Mouse (Mus musculus): ENCODE data around the gene Nubp2. TPM values are rescaled to one million over a fixed set of nuclear protein-coding genes. Genes with fewer than 3 reads are reported as not detected.

Nubp2 gene
- polyA plus RNA-seq, 1 experiment from 2014 or later, result 73.8 TPM

GRCm38 (mm10) chr17:24890151-24891092, 4.3 kb upstream of the Nubp2 start:
- Histone ChIP-seq H3K36me3 (ENCODE audit: control insufficient read depth, insufficient read depth, low read length) (peaks cover 15% of the 10 kb centered on the region), H3K9ac (ENCODE audit: low read length) (no peak overlapping the region)
- no peak for ATAC-seq (ENCODE audit: low FRiP score)

GRCm38 (mm10) chr17:24888862-24889261, 2.7 kb upstream of the Nubp2 start:
- peaks cover 15% of the 10 kb centered on the region for H3K36me3 ChIP-seq (ENCODE audit: control insufficient read depth, insufficient read depth, low read length)

More at GRCm38 (mm10) chr17:24890151-24891092, 4.3 kb upstream of the Nubp2 start:
- no peaks in the 10 kb centered on the region for H3K27me3 ChIP-seq (ENCODE audit: control insufficient read depth, insufficient read depth, low read length)
- H3K9me3 ChIP-seq (ENCODE audit: control insufficient read depth, low read length), result no peaks in the 10 kb centered on the region
- 88% methylated on average over 19 of the region's 19 CpGs for WGBS
- H3K4me3 ChIP-seq (ENCODE audit: low read depth, low read length), result no peak overlapping the region
- peaks cover 21% of the 10 kb centered on the region for H3K4me1 ChIP-seq (ENCODE audit: control insufficient read depth, insufficient read depth, low read length)
- no peak overlapping the region for H3K27ac ChIP-seq (ENCODE audit: low read depth, low read length)
- peak; percentile 66 for DNase-seq (ENCODE audit: low spot score, missing footprints)
- H3K4me2 ChIP-seq, result no peak overlapping the region

GRCm38 (mm10) chr17:24887291-24888080, 1.3 kb upstream of the Nubp2 start:
- ATAC-seq (ENCODE audit: low FRiP score) (no peak), DNase-seq (ENCODE audit: low spot score, missing footprints) (no peak)
- Histone ChIP-seq H3K4me3 (ENCODE audit: low read depth, low read length) (peak overlapping the region; percentile 72), H3K4me2 (peak overlapping the region; percentile 59), H3K4me1 (ENCODE audit: control insufficient read depth, insufficient read depth, low read length) (peaks cover 17% of the 10 kb centered on the region), H3K27me3 (ENCODE audit: control insufficient read depth, insufficient read depth, low read length) (no peaks in the 10 kb centered on the region), H3K9me3 (ENCODE audit: control insufficient read depth, low read length) (no peaks in the 10 kb centered on the region), H3K9ac (ENCODE audit: low read length) (peak overlapping the region; percentile 80), H3K27ac (ENCODE audit: low read depth, low read length) (no peak overlapping the region), H3K36me3 (ENCODE audit: control insufficient read depth, insufficient read depth, low read length) (peaks cover 15% of the 10 kb centered on the region)
- 65% methylated on average over 18 of the region's 18 CpGs for WGBS

More at GRCm38 (mm10) chr17:24888862-24889261, 2.7 kb upstream of the Nubp2 start:
- no peak overlapping the region for H3K9ac ChIP-seq (ENCODE audit: low read length)
- DNase-seq (ENCODE audit: low spot score, missing footprints) (no peak), ATAC-seq (ENCODE audit: low FRiP score) (no peak)
- H3K4me2 ChIP-seq, result no peak overlapping the region
- H3K4me1 ChIP-seq (ENCODE audit: control insufficient read depth, insufficient read depth, low read length), result peaks cover 19% of the 10 kb centered on the region
- H3K9me3 ChIP-seq (ENCODE audit: control insufficient read depth, low read length), result no peaks in the 10 kb centered on the region
- H3K27me3 ChIP-seq (ENCODE audit: control insufficient read depth, insufficient read depth, low read length), result no peaks in the 10 kb centered on the region
- 87% methylated on average over 3 of the region's 3 CpGs for WGBS
- no peak overlapping the region for H3K27ac ChIP-seq (ENCODE audit: low read depth, low read length)
- H3K4me3 ChIP-seq (ENCODE audit: low read depth, low read length), result no peak overlapping the region

- DNase-seq (ENCODE audit: low spot score, missing footprints), result peak; percentile 90
- peak overlapping the region; percentile 80 for H3K9ac ChIP-seq (ENCODE audit: low read length)
- H3K27me3 ChIP-seq (ENCODE audit: control insufficient read depth, insufficient read depth, low read length), result no peaks in the 10 kb centered on the region
- no peak overlapping the region for H3K27ac ChIP-seq (ENCODE audit: low read depth, low read length)
- no peak; the same call in 1 of the 2 replicates for ATAC-seq (ENCODE audit: low FRiP score)
- peak overlapping the region; percentile 59 for H3K4me2 ChIP-seq
- peaks cover 17% of the 10 kb centered on the region for H3K4me1 ChIP-seq (ENCODE audit: control insufficient read depth, insufficient read depth, low read length)
- no peaks in the 10 kb centered on the region for H3K9me3 ChIP-seq (ENCODE audit: control insufficient read depth, low read length)
- H3K36me3 ChIP-seq (ENCODE audit: control insufficient read depth, insufficient read depth, low read length), result peaks cover 12% of the 10 kb centered on the region
- whole genome bisulfite sequencing, result 2% methylated on average over 18 of the region's 18 CpGs
- H3K4me3 ChIP-seq (ENCODE audit: low read depth, low read length), result peak overlapping the region; percentile 72
These were observed 753 bp upstream of the Nubp2 start for GRCm38 (mm10) chr17:24886932-24887271.

DNA sequence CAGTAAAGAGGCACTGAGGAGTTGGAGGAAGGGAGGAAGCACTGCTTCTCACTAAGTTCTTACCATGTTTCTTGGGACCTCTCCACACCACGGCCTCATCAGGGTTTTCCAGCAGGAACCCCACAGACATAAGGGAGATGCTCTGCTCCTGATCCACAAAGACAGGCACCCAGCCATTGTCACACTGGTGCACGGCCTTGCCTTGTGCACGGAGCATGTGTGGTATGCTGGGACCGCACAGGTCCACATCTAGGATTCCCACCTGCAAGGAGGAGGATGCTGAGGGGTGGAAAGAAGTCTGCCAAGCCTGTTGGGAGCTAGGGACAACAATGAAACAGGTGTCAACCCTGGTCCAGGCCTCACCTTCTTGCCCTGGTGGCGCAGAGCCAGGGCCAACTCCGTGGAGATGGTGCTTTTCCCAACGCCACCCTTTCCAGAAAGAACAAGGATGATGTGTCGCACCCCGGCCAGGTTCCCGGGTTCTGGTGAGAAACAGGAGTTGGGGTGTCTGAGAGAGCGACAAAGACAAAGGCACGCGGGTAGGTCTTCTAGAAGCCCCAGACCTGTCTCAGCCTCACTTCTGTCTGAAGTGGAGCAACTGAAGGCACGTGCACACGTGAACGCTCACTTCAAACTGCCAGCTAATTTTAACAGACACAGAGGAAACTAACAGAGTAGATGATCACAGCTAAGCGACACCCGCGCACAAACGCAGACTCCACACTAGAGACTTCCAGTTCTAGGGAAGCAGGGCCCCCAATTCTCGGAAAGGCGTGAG, 604 bp downstream of the Nubp2 start:
- Histone ChIP-seq H3K36me3 (ENCODE audit: control insufficient read depth, insufficient read depth, low read length) (peaks cover 4% of the 10 kb centered on the region), H3K4me3 (ENCODE audit: low read depth, low read length) (peak overlapping the region; percentile 65), H3K27ac (ENCODE audit: low read depth, low read length) (no peak overlapping the region), H3K4me2 (peak overlapping the region; percentile 75), H3K9me3 (ENCODE audit: control insufficient read depth, low read length) (no peaks in the 10 kb centered on the region), H3K4me1 (ENCODE audit: control insufficient read depth, insufficient read depth, low read length) (peaks cover 17% of the 10 kb centered on the region), H3K9ac (ENCODE audit: low read length) (peak overlapping the region; percentile 62), H3K27me3 (ENCODE audit: control insufficient read depth, insufficient read depth, low read length) (no peaks in the 10 kb centered on the region)
- ATAC-seq (ENCODE audit: low FRiP score), result no peak
- 27% methylated on average over 22 of the region's 22 CpGs for WGBS
- no peak for DNase-seq (ENCODE audit: low spot score, missing footprints)

GRCm38 (mm10) chr17:24884391-24884790, 1.8 kb downstream of the Nubp2 start:
- Histone ChIP-seq H3K36me3 (ENCODE audit: control insufficient read depth, insufficient read depth, low read length) (no peaks in the 10 kb centered on the region), H3K9me3 (ENCODE audit: control insufficient read depth, low read length) (no peaks in the 10 kb centered on the region), H3K4me3 (ENCODE audit: low read depth, low read length) (no peak overlapping the region), H3K27ac (ENCODE audit: low read depth, low read length) (no peak overlapping the region), H3K4me2 (no peak overlapping the region), H3K4me1 (ENCODE audit: control insufficient read depth, insufficient read depth, low read length) (peaks cover 17% of the 10 kb centered on the region), H3K27me3 (ENCODE audit: control insufficient read depth, insufficient read depth, low read length) (no peaks in the 10 kb centered on the region), H3K9ac (ENCODE audit: low read length) (no peak overlapping the region)
- DNase-seq (ENCODE audit: low spot score, missing footprints) (no peak), ATAC-seq (ENCODE audit: low FRiP score) (no peak)
- WGBS, result 90% methylated on average over 6 of the region's 6 CpGs

DNA sequence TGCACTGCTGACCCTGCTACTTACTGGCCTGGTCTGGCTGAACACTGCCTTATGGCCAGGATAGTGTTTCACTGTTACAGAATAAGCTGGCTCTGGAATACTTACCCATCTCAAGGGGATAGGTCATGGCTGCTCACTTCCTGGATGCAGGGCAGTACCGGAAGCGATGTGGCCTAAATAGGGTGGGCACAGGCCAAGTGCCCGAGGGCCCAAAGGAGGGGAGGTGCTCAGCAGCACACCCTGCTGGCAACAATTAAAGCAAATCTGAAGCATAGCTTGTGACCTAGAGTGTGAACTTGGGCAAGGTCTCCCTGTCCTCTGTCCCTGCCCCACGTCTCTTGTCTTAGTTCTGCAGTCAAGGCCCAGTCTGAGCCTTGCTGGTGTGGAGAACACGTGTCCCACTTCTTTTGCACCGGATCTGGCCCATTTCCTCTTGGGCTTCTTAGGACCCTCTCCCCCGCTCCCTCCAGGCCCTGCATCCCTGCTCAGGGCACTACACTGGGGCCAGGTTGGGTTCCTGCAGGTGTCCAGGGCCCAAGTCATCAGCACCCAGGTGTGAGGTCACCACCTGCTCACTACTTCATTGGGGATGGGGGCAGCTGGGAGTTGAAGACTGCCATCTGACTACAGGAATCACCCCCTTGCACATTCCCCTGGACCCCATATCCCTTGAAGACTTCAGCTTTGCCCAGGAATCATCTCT, 4.3 kb downstream of the Nubp2 start:
- H3K27me3 ChIP-seq (ENCODE audit: control insufficient read depth, insufficient read depth, low read length), result no peaks in the 10 kb centered on the region
- no peaks in the 10 kb centered on the region for H3K36me3 ChIP-seq (ENCODE audit: control insufficient read depth, insufficient read depth, low read length)
- H3K4me2 ChIP-seq, result no peak overlapping the region
- no peak overlapping the region for H3K27ac ChIP-seq (ENCODE audit: low read depth, low read length)
- no peak overlapping the region for H3K4me3 ChIP-seq (ENCODE audit: low read depth, low read length)
- H3K9ac ChIP-seq (ENCODE audit: low read length), result no peak overlapping the region
- H3K9me3 ChIP-seq (ENCODE audit: control insufficient read depth, low read length), result no peaks in the 10 kb centered on the region
- ATAC-seq (ENCODE audit: low FRiP score), result no peak
- peaks cover 8% of the 10 kb centered on the region for H3K4me1 ChIP-seq (ENCODE audit: control insufficient read depth, insufficient read depth, low read length)
- DNase-seq (ENCODE audit: low spot score, missing footprints), result peak; percentile 86
- 48% methylated on average over 7 of the region's 7 CpGs for WGBS

DNA sequence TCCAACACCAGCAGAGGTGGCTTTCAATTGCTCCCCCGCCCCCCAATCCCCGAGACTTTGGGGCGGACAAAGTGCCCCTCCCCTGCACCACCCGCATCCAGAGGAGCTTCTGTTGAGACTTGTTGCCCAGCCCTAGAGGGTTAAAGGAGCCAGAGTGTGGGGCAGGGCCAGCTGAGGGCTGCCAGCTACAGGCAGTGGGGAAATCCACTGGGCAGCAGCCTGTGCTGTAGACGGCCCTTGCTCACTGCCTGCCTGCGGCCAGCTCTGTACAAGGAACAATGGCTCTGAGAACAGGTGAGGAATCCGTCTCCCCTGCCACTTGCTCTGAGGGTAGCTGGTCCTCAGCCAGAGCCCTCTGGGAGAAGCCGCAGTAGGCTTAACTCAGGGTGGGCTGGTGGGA, 7.6 kb downstream of the Nubp2 start:
- Histone ChIP-seq H3K9me3 (ENCODE audit: control insufficient read depth, low read length) (no peaks in the 10 kb centered on the region), H3K27me3 (ENCODE audit: control insufficient read depth, insufficient read depth, low read length) (no peaks in the 10 kb centered on the region), H3K4me2 (no peak overlapping the region), H3K36me3 (ENCODE audit: control insufficient read depth, insufficient read depth, low read length) (no peaks in the 10 kb centered on the region), H3K4me1 (ENCODE audit: control insufficient read depth, insufficient read depth, low read length) (no peaks in the 10 kb centered on the region), H3K4me3 (ENCODE audit: low read depth, low read length) (no peak overlapping the region), H3K9ac (ENCODE audit: low read length) (no peak overlapping the region), H3K27ac (ENCODE audit: low read depth, low read length) (no peak overlapping the region)
- ATAC-seq (ENCODE audit: low FRiP score) (no peak), DNase-seq (ENCODE audit: low spot score, missing footprints) (no peak)
- WGBS, result 75% methylated on average over 8 of the region's 8 CpGs

Data from midbrain, embryonic 11.5 days (tissue).